Mouse (Mus musculus): ENCODE measurements around the gene Retreg3. TPM values are rescaled to one million over a fixed set of nuclear protein-coding genes. Genes with fewer than 3 reads are reported as not detected.
A peak's percentile ranks its signal among the peaks of the same experiment; 100 is the strongest.
"Not testable (repeated sequence)": the region's sequence is repeated elsewhere in the genome, so short reads cannot be mapped to it uniquely, and the experiment has no call there.

Retreg3 gene
- polyA plus RNA-seq, 1 experiment from 2014 or later, result 17.0 TPM

DNA sequence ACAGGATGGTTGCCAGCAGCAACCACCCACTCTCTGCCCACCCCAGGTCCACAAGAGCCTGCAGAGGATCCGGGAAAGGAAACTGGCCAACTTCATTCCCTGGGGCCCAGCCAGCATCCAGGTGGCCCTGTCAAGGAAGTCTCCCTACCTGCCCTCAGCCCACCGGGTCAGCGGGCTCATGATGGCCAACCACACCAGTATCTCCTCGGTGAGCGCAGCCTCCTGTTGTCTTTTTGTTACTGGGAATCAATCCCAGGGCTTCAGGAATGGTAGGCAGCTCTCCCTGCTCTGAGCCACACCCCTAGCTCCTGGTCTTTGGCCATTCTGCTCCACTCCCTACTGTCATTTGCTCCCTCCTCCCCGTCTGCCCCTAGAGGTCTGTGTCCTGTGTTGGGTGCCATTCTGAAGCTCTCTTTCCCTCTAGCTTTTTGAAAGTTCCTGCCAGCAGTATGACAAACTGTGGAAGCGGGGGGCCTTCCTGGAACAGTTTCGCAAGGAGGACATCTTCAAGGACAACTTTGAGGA lies 41.4 kb upstream of the Retreg3 start:
- not testable (repeated sequence) for H3K9me3 ChIP-seq; H3K4me2 ChIP-seq (replicated peaks); H3K27ac ChIP-seq; ATAC-seq; H3K9ac ChIP-seq; H3K27me3 ChIP-seq (replicated peaks); H3K4me3 ChIP-seq (replicated peaks)
- 82% methylated on average over 8 of the region's 8 CpGs for WGBS
- peaks cover 27% of the 10 kb centered on the region for H3K4me1 ChIP-seq (replicated peaks)
- peaks cover 18% of the 10 kb centered on the region for H3K36me3 ChIP-seq

DNA sequence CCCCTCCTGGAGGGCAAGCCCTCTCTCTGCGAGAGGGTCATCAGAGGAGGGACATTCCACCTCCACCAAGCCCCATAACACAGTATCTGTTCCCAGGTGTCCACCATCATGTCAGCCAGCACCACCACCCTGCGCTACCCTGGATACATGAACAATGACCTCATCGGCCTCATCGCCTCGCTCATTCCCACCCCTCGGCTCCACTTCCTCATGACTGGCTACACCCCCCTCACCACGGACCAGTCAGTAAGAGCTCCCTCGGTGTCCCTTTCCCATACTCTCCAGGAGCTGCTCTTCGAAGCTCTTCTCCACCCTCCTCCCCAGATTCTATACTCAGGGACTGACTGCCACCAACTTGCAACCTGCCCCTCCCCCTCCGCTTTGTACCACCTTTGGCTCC lies 40.5 kb upstream of the Retreg3 start:
- not testable (repeated sequence) for H3K27ac ChIP-seq; H3K9me3 ChIP-seq; H3K9ac ChIP-seq; H3K4me3 ChIP-seq (replicated peaks); ATAC-seq; H3K4me2 ChIP-seq (replicated peaks); H3K27me3 ChIP-seq (replicated peaks)
- Histone ChIP-seq H3K4me1 (replicated peaks) (peaks cover 31% of the 10 kb centered on the region), H3K36me3 (peaks cover 18% of the 10 kb centered on the region)
- 79% methylated on average over 10 of the region's 10 CpGs for WGBS

DNA sequence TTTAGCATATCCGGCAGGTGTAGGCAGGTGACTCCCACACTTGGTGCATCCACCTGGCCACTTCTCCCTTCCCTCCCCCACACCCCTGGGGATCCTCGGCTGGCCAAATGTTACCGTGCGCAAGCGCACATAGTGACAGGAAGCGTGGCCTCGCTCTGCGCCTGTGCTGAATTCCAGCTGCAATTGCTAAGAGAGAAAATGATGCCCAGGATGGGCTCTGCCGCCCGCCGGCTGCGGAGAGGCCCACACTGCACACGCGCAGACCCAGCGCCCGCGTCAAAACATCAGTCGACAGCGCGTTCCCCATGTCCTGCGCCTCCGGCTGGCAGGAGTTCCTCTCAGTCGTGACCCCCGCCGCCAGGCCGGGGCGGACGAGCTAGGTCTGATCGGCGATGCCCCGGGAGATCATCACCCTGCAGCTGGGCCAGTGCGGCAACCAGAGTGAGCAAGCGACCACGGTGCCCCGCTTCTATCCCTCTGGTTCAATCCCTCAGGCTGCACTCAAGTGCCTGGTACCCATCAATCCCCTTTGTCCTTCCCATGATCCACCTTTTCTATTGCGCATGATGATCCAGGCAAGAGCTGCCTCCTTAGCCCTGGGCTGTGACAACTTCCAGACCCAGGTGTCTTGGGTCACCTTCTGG lies 36.2 kb upstream of the Retreg3 start, which contains the start of gene Tubg2:
TSS of gene Tubg2 (plus strand) at position 180 of the 644 bp plus-strand sequence.
- no peaks in the 10 kb centered on the region for H3K36me3 ChIP-seq
- H3K27ac ChIP-seq, result peak within 1 kb of the TSS; percentile 67
- 2% methylated on average over 36 of the region's 36 CpGs for WGBS
- H3K9ac ChIP-seq, result peak within 1 kb of the TSS; percentile 56
- peaks cover 10% of the 10 kb centered on the region for H3K4me1 ChIP-seq (replicated peaks)
- H3K27me3 ChIP-seq (replicated peaks), result no peaks in the 10 kb centered on the region
- H3K9me3 ChIP-seq, result no peaks in the 10 kb centered on the region
- ATAC-seq, result peak; percentile 73
- H3K4me2 ChIP-seq (replicated peaks), result peak within 1 kb of the TSS; percentile 92
- peak within 1 kb of the TSS; percentile 42 for H3K4me3 ChIP-seq (replicated peaks)

DNA sequence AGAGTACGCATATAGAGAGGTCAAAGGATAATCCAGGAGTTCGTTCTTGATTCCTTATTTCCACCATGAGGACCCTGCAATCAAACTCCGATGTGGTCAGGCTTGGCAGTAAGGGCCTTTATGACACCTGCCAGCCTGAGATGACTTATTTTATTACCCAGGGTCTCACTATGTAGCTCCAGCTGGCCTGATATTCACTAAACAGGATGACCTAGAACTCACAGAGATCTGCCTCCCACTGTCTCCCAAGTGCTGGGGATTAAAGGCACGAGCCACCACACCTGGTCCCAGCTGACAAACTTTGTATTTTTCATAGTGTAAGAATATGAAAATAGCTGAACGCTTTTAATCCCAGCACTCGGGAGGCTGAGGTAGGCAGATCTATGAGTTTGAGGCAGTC lies 35.5 kb upstream of the Retreg3 start:
- WGBS, result 66% methylated on average over 6 of the region's 6 CpGs
- H3K27ac ChIP-seq, result no peak overlapping the region
- no peaks in the 10 kb centered on the region for H3K27me3 ChIP-seq (replicated peaks)
- H3K9me3 ChIP-seq, result no peaks in the 10 kb centered on the region
- no peak overlapping the region for H3K4me3 ChIP-seq (replicated peaks)
- no peak overlapping the region for H3K9ac ChIP-seq
- ATAC-seq, result no peak
- peaks cover 10% of the 10 kb centered on the region for H3K4me1 ChIP-seq (replicated peaks)
- no peaks in the 10 kb centered on the region for H3K36me3 ChIP-seq
- no peak overlapping the region for H3K4me2 ChIP-seq (replicated peaks)

DNA sequence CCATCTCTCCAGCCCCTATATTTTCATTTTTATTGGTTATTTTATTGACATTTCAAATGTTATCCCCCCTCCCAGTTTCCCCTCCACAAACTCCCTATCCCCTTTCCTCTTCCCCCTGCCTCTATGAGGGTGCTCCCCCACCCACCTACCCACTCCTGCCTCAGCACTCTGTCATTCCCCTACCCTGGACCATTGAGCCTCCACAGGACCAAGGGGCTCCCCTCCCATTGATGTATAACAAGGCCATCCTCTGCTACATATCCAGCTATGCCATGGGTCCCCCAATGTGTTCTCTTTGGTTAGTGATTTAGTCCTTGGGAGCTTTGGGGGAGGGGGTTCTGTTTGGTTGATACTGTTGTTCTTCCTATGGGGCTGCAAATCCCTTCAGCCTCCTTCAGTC lies 35.0 kb upstream of the Retreg3 start:
- Histone ChIP-seq H3K4me1 (replicated peaks) (peaks cover 14% of the 10 kb centered on the region), H3K27me3 (replicated peaks) (no peaks in the 10 kb centered on the region), H3K4me3 (replicated peaks) (no peak overlapping the region), H3K4me2 (replicated peaks) (no peak overlapping the region), H3K36me3 (no peaks in the 10 kb centered on the region), H3K27ac (no peak overlapping the region), H3K9ac (no peak overlapping the region), H3K9me3 (no peaks in the 10 kb centered on the region)
- no peak for ATAC-seq

DNA sequence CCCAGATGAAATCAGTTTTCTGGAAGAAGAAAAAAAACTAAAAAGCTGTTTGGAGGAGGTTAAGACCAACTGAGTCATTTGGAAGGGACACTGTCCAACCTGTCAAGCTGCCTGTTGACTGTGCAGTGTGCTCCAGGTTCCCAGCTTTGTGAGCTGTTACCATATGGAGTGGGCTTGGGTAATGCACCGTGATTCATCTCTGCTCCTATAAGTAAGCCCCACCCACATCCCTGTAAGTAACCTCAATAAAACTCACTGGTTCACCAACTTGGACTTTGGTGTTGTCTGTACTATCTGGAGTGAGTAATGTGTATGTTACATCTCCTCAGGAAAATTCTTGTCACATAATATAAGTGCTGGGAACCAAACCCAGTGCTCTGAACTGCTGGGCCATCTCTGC lies 33.1 kb upstream of the Retreg3 start:
- Histone ChIP-seq H3K9ac (no peak overlapping the region), H3K4me1 (replicated peaks) (peaks cover 25% of the 10 kb centered on the region), H3K4me2 (replicated peaks) (no peak overlapping the region), H3K27ac (no peak overlapping the region), H3K27me3 (replicated peaks) (no peaks in the 10 kb centered on the region), H3K9me3 (no peaks in the 10 kb centered on the region), H3K36me3 (no peaks in the 10 kb centered on the region), H3K4me3 (replicated peaks) (no peak overlapping the region)
- WGBS, result 56% methylated on average over 1 of the region's 1 CpGs
- ATAC-seq, result peak; percentile 39; the same call in 1 of the 2 replicates

DNA sequence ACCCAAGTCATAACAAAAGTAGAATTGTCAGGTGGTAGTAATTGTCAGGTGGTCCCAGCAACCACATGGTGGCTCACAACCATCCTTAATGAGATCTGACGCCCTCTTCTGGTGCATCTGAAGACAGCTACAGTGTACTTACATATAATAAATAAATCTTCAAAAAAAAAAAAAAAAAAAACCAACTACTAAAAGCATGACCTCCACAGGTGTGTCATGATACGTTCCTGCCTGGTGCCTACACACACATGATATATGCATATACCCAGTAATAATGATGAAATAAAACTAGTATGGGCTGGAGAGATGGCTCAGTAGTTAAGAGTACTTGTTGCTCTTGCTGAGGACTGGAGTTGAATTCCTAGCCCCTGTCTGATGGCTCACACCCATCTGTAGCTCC lies 31.4 kb upstream of the Retreg3 start:
- H3K4me3 ChIP-seq (replicated peaks), result no peak overlapping the region
- H3K27me3 ChIP-seq (replicated peaks), result no peaks in the 10 kb centered on the region
- ATAC-seq, result no peak
- H3K9me3 ChIP-seq, result no peaks in the 10 kb centered on the region
- peaks cover 23% of the 10 kb centered on the region for H3K4me1 ChIP-seq (replicated peaks)
- H3K4me2 ChIP-seq (replicated peaks), result no peak overlapping the region
- H3K27ac ChIP-seq, result no peak overlapping the region
- WGBS, result 55% methylated on average over 2 of the region's 2 CpGs
- H3K9ac ChIP-seq, result no peak overlapping the region
- H3K36me3 ChIP-seq, result no peaks in the 10 kb centered on the region

DNA sequence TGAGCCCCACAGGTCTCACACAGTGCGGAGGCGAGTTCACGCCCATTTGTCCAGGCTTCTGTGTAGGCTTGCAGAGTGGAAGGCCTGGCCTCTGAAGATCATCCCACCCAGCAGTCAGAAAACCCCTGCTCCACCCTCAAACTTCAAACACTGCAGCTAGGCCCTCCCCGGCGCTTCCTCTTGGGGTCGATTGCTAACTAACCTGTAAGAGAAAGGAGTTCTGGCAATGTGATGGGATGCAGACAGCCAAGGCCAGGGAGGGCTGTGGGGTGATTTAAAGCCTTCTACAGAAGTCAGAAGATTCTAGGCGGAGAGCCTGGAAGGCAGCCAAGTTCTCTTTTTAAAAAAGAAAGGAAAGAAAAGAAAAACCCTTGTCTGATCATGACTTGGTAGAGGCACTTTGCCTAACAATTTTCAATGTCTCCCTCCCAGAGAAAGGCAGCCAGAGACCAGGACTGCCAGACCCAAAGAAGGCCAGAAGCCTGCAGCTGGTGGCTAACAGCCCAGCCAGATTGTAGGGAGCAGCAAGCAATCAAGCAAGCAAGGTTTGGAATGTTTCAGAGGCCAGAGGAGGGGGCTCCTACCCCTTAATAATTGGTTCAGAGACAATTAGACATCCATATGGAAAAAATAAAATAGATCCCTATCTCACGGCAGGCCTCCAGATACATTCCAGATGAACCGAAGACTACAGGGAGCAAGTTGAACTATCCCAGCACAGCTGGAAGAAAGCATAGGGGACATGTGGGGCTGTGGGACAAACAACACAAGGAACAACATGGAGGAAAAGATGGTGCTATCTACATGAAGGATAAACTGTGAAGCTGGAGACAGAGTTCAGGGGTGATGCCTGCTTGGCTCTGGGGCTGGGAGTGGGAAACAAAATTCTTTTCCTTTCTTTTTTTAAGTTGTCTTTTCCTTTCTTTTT lies 29.7 kb upstream of the Retreg3 start:
- ATAC-seq, result peak; percentile 64; the same call in 1 of the 2 replicates
- Histone ChIP-seq H3K4me3 (replicated peaks) (no peak overlapping the region), H3K4me1 (replicated peaks) (peaks cover 15% of the 10 kb centered on the region), H3K27me3 (replicated peaks) (no peaks in the 10 kb centered on the region), H3K4me2 (replicated peaks) (peak overlapping the region; percentile 33), H3K9me3 (no peaks in the 10 kb centered on the region), H3K9ac (no peak overlapping the region; the same call in 1 of the 2 replicates), H3K36me3 (no peaks in the 10 kb centered on the region), H3K27ac (peak overlapping the region; percentile 87)
- 22% methylated on average over 9 of the region's 9 CpGs for WGBS

DNA sequence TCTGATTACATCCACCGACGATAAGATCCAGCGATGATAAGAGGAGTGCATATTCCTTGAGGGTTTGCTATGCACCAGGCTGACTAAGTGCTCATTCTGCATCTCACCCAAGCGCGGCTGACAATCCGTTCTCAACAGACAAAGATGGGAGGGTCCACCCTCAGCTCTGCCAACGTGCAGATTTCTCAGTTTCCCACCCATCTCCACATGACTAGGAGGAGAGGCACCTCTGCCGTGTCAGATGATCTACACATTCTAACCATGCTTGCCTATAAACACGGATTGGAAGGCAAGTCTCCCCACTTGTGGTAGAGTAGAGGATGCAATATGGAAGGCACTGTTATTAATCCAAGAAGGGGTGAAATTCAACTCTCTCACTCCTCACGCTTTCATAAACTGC lies 29.1 kb upstream of the Retreg3 start:
- Histone ChIP-seq H3K4me1 (replicated peaks) (peaks cover 18% of the 10 kb centered on the region), H3K9me3 (no peaks in the 10 kb centered on the region), H3K27ac (peak overlapping the region; percentile 87), H3K9ac (no peak overlapping the region), H3K4me3 (replicated peaks) (no peak overlapping the region), H3K36me3 (no peaks in the 10 kb centered on the region), H3K27me3 (replicated peaks) (no peaks in the 10 kb centered on the region), H3K4me2 (replicated peaks) (peak overlapping the region; percentile 33)
- WGBS, result 54% methylated on average over 10 of the region's 10 CpGs
- ATAC-seq, result no peak

DNA sequence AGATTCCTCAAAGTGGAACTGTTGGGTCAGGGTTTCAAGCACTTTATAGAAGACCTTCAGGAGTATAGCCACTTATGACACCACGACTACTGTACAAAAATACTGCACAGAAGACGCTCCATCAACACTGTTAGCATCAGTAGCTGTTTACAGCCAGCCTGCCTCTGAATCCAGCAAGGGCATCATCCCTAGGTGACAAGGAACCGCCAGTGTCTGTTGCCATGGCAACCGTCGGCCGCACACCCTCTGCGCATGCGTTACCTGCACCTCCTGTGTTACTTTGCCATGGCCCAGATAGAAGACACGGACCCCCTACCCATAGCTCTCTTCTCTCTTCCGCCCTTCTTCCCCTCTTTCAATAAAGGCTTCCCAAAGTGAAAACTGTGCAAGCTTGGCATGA lies 26.7 kb upstream of the Retreg3 start:
- no peaks in the 10 kb centered on the region for H3K9me3 ChIP-seq
- H3K36me3 ChIP-seq, result no peaks in the 10 kb centered on the region
- no peak overlapping the region for H3K4me3 ChIP-seq (replicated peaks)
- 38% methylated on average over 10 of the region's 10 CpGs for WGBS
- no peaks in the 10 kb centered on the region for H3K27me3 ChIP-seq (replicated peaks)
- H3K4me1 ChIP-seq (replicated peaks), result peaks cover 22% of the 10 kb centered on the region
- no peak overlapping the region for H3K4me2 ChIP-seq (replicated peaks)
- ATAC-seq, result no peak
- H3K9ac ChIP-seq, result no peak overlapping the region
- H3K27ac ChIP-seq, result no peak overlapping the region

DNA sequence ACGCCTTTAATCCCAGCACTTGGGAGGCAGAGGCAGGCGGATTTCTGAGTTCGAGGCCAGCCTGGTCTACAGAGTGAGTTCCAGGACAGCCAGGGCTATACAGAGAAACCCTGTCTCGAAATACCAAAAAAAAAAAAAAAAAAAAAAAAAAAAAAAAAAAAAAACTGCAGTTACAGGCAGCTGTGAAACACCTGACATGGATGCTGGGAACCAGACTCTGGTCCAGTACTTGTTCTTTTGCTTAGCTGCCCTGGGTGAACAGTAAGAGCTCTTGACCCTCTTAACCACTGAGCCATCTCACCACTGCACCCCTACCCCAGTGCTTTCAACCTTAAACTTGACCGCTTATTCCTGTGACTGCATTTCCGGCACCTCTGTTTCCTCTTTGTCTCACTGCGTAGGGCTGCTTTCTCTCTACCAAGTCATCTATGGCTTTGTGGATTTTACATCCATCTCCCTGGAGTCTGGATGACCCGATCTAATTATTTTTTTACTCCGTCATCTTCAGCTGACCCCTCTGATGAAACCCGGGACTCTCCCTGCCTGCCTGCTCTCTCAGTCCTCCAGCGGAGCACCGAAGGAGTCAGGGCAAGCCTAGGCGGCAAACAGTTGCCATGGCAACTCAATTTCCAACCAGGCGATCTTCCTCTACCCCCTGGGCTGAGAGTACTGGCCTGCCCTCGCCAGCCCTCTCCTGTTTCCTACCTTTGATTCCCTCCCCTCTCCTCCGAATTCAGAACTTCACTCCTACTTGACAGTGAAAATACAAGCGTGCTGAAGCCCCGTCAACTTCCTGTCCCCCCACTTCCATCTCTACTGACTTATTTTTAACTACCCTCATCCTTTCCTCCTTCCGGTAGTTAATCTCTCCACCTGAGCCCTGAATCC lies 23.9 kb upstream of the Retreg3 start:
- no peaks in the 10 kb centered on the region for H3K9me3 ChIP-seq
- H3K4me3 ChIP-seq (replicated peaks), result peak overlapping the region; percentile 14
- H3K27me3 ChIP-seq (replicated peaks), result peaks cover 6% of the 10 kb centered on the region; the same call in 1 of the 2 replicates
- 0 out of 2 replicates have a peak, but pooled peaks have one; percentile 29 for ATAC-seq
- peaks cover 20% of the 10 kb centered on the region for H3K4me1 ChIP-seq (replicated peaks)
- H3K4me2 ChIP-seq (replicated peaks), result peak overlapping the region; percentile 64
- H3K9ac ChIP-seq, result no peak overlapping the region; the same call in 1 of the 2 replicates
- WGBS, result 25% methylated on average over 19 of the region's 19 CpGs
- H3K27ac ChIP-seq, result no peak overlapping the region
- H3K36me3 ChIP-seq, result no peaks in the 10 kb centered on the region
